Mouse (Mus musculus): Measurements from ENCODE around the gene Gm4131.

- no peak for TF ChIP-seq CTCF (IDR thresholded peaks at IDR 0.05; ENCODE audit: control insufficient read depth, insufficient read depth, insufficient read length)
- TF ChIP-seq MYOD1 (IDR thresholded peaks at IDR 0.05; ENCODE audit: control insufficient read depth, insufficient read length, low read depth), result no peak
- TF ChIP-seq MYOG (IDR thresholded peaks at IDR 0.05; ENCODE audit: control insufficient read depth, extremely low read depth, insufficient read length), result no peak
- TF ChIP-seq MAX (IDR thresholded peaks at IDR 0.05), result no peak
- no peak for TF ChIP-seq CEBPB (IDR thresholded peaks at IDR 0.05; ENCODE audit: low read depth)
- no peak for TF ChIP-seq USF1 (IDR thresholded peaks at IDR 0.05; ENCODE audit: low read depth)
These were observed 94.7 kb downstream of the Gm4131 start for GRCm38 (mm10) chr14:62472061-62472460.
